Mouse (Mus musculus) ES-Bruce4 (cell line): ENCODE results near the gene Tnn. TPM values are rescaled to one million over a fixed set of nuclear protein-coding genes. Genes with fewer than 3 reads are reported as not detected.

Source experiments
- H3K27ac ChIP-seq: 2 replicates; pipeline ENCODE4 v1.5.1; 2012; ENCODE audit warnings: low read length, inconsistent platforms; ENCODE audit not compliant: insufficient read depth
- H3K27me3 ChIP-seq: 2 replicates; pipeline ENCODE4 v1.6.1; 2012; ENCODE audit warnings: mild to moderate bottlenecking, low read length, inconsistent platforms; ENCODE audit not compliant: control insufficient read depth, poor library complexity, insufficient read depth, severe bottlenecking
- H3K36me3 ChIP-seq: 2 replicates; pipeline ENCODE4 v1.6.1; 2012; ENCODE audit warnings: inconsistent platforms, mild to moderate bottlenecking, low read length, moderate library complexity; ENCODE audit not compliant: control insufficient read depth, poor library complexity, insufficient read depth, severe bottlenecking
- H3K4me1 ChIP-seq: one replicate; pipeline ENCODE4 v1.8.1; 2011; ENCODE audit warnings: low read length; ENCODE audit not compliant: control insufficient read depth, insufficient read depth
- H3K4me3 ChIP-seq: 2 replicates; pipeline ENCODE4 v1.5.1; 2011; ENCODE audit warnings: low read depth, mild to moderate bottlenecking, low read length
- H3K9ac ChIP-seq: 2 replicates; pipeline ENCODE4 v1.6.1; 2012; ENCODE audit warnings: low read depth, mild to moderate bottlenecking, inconsistent platforms; ENCODE audit not compliant: poor library complexity, severe bottlenecking
- H3K9me3 ChIP-seq: replicated peaks from 2 replicates; pipeline ENCODE4 v1.6.1; 2012; ENCODE audit warnings: mild to moderate bottlenecking, low read length, inconsistent platforms; ENCODE audit not compliant: control insufficient read depth, poor library complexity, insufficient read depth, severe bottlenecking
- CTCF ChIP-seq: IDR thresholded peaks from one replicate; pipeline ENCODE4 v1.8.1; 2011; ENCODE audit warnings: low read depth, low read length
- EP300 ChIP-seq: IDR thresholded peaks from 2 replicates; pipeline ENCODE4 v1.6.1; 2011; ENCODE audit warnings: low read depth, low read length; ENCODE audit not compliant: insufficient read depth
- POLR2A ChIP-seq: IDR thresholded peaks from one replicate; pipeline ENCODE4 v1.8.1; 2011; ENCODE audit warnings: low read length; ENCODE audit not compliant: insufficient read depth
- polyA plus RNA-seq: library from polyadenylated mRNA; stranded (reverse); fragments of >200 nt; gene quantifications from 2 replicates; pipeline ENCODE4 v1.2.4, GENCODE M21; 2011; ENCODE audit warnings: low read depth; ENCODE audit not compliant: missing spikeins, insufficient read depth, insufficient read length

Gene Tnn
- polyA plus RNA-seq, 1 experiment: not detected

DNA sequence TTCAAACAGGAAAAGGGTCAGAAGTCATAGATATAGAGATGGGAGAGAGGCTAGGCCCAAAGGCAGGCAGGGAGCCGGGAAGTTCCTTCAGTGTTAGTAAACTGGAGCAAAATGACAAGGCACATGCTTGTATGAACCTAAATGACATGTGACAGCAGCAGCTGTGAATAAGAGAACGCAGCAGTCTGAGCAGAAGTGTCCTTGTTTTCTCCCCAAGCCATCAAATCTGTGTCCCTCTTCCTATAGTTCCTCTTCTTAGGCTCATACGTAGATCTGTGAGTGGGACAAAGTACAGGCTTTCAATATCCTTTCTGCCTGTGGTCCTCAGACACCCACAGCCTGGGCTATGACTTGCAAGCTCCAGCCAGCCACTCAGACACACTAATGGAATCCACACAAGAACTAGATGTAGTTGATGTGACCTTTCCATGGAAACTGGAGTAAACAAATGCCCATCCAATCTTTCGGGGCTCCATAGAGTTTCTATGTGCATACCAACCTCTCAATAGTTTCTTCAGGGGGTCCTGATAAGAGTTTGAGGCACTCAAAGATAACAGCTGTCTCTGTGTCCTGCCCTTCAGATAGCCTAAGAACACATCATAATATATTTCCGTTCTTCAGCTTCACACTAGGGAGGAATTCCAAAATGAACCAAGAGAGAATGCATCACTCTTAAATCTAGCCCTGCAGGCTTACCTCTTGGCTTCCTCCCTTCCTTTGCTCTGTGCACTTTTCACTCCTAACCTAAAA is 104.1 kb downstream of the Tnn start:
- H3K9me3 ChIP-seq: no peaks in the 10 kb centered on the region
- TF ChIP-seq CTCF: no peak
- TF ChIP-seq EP300: no peak
- no peak for TF ChIP-seq POLR2A
- H3K36me3 ChIP-seq: no peaks in the 10 kb centered on the region
- no peak overlapping the region for H3K27ac ChIP-seq
- H3K4me1 ChIP-seq: no peaks in the 10 kb centered on the region
- no peaks in the 10 kb centered on the region for H3K27me3 ChIP-seq
- H3K4me3 ChIP-seq: no peak overlapping the region
- no peak overlapping the region for H3K9ac ChIP-seq

DNA sequence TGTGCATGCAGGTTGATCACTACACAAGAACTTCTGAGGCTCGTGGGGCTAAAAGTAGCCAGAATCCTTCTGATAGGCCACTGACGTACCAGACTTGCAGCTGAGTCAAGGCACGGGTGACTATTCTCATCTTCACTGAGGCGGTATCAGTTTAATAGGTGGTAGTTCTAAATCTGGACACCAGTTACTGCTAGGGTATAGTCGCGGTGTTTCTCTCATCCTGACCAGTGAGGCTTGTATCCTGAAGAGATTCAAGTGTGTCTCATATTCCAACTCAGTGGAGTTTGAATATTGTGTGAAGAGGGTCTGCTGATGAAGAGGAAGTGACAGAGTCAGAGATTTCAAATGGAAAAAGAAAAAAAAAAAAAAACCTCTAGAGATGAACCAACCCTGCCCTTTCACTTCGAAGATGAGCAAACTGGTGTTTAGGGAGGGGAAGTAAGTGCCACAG is 105.9 kb downstream of the Tnn start:
- TF ChIP-seq CTCF (no peak), POLR2A (no peak), EP300 (no peak)
- Histone ChIP-seq H3K9ac (no peak overlapping the region), H3K4me1 (no peaks in the 10 kb centered on the region), H3K9me3 (no peaks in the 10 kb centered on the region), H3K36me3 (no peaks in the 10 kb centered on the region), H3K4me3 (no peak overlapping the region), H3K27ac (no peak overlapping the region), H3K27me3 (no peaks in the 10 kb centered on the region)

DNA sequence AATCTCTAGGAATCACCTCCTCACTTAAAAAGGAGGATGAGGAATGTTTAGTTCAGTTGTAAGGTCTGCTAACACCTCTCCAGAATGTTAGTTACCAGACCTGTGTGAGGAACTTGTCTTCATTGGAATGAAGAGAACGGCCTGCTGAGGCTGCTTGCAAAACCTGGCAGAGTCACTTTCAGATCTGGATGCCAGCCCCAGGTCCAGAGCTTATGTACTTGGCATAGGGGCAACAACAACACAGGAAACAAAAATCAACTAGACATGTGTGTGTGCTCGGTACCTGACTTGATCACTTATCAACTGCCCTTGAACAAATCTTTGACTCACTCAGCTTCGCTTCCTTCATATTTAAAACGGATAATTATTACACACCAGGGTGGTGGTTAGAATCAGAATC is 106.6 kb downstream of the Tnn start:
- H3K9ac ChIP-seq: no peak overlapping the region
- no peaks in the 10 kb centered on the region for H3K4me1 ChIP-seq
- TF ChIP-seq POLR2A (no peak), CTCF (no peak), EP300 (no peak)
- H3K27ac ChIP-seq: no peak overlapping the region
- no peaks in the 10 kb centered on the region for H3K27me3 ChIP-seq
- H3K4me3 ChIP-seq: no peak overlapping the region
- H3K9me3 ChIP-seq: no peaks in the 10 kb centered on the region
- no peaks in the 10 kb centered on the region for H3K36me3 ChIP-seq

- H3K27ac ChIP-seq: no peak overlapping the region
- H3K9ac ChIP-seq: no peak overlapping the region
- TF ChIP-seq EP300: no peak
- no peak for TF ChIP-seq CTCF
- no peak for TF ChIP-seq POLR2A
- H3K36me3 ChIP-seq: no peaks in the 10 kb centered on the region
- H3K4me3 ChIP-seq: no peak overlapping the region
- H3K27me3 ChIP-seq: no peaks in the 10 kb centered on the region
- no peaks in the 10 kb centered on the region for H3K4me1 ChIP-seq
- no peaks in the 10 kb centered on the region for H3K9me3 ChIP-seq
These were observed 107.4 kb downstream of the Tnn start for GRCm38 (mm10) chr1:160045971-160046370.

DNA sequence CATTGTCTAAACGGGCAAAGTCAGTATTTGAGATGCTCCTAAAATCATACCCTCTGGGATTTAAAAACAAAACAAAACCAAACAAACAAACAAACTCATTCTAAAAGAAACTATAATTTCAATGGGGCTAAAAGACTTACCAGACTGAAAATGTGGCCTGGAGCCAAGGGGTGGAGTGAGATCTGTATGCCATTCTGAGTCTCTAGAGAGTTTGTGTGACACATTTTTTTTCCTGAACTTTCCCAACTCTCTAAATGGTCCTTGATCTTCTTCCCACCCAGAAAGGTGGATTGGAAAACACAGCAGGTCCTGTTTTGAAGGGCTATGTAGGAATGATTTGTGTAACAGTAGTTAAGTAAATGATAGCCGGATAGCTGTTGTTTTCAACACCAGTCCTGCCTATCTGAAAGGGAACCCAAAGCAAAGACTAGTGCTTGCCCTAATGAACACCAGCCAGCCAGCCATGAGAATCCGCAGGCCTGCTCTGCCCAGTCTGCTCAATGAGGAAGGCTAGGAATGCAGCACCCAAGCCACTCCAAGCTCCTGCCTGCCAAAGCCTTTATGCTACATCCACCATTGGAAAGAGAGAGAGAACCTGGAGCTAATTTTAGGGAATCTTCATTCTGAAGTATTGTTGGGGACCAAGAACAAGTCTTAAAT is 108.2 kb downstream of the Tnn start:
- no peaks in the 10 kb centered on the region for H3K9me3 ChIP-seq
- no peaks in the 10 kb centered on the region for H3K4me1 ChIP-seq
- no peaks in the 10 kb centered on the region for H3K36me3 ChIP-seq
- H3K9ac ChIP-seq: no peak overlapping the region
- H3K4me3 ChIP-seq: no peak overlapping the region
- H3K27ac ChIP-seq: no peak overlapping the region
- no peaks in the 10 kb centered on the region for H3K27me3 ChIP-seq
- TF ChIP-seq CTCF (no peak), EP300 (no peak), POLR2A (no peak)

- peak; percentile 46 for TF ChIP-seq CTCF
- TF ChIP-seq EP300: no peak
- Histone ChIP-seq H3K36me3 (no peaks in the 10 kb centered on the region), H3K9me3 (no peaks in the 10 kb centered on the region), H3K27me3 (no peaks in the 10 kb centered on the region), H3K27ac (no peak within 1 kb of the TSS), H3K9ac (no peak within 1 kb of the TSS), H3K4me3 (peak within 1 kb of the TSS; percentile 49), H3K4me1 (no peaks in the 10 kb centered on the region)
These were observed 109.0 kb downstream of the Tnn start, which contains the start of gene 4930523C07Rik for GRCm38 (mm10) chr1:160044237-160045021. 4930523C07Rik (plus strand) TSS chr1:160044382.
